Mouse (Mus musculus): ENCODE measurements at regions not wholly inside any gene's neighbourhood (a gene's known extent, or its start where the extent isn't known, plus 50 kb on each side); places are given as distances from the start of the nearest gene placed in this dataset.

DNA sequence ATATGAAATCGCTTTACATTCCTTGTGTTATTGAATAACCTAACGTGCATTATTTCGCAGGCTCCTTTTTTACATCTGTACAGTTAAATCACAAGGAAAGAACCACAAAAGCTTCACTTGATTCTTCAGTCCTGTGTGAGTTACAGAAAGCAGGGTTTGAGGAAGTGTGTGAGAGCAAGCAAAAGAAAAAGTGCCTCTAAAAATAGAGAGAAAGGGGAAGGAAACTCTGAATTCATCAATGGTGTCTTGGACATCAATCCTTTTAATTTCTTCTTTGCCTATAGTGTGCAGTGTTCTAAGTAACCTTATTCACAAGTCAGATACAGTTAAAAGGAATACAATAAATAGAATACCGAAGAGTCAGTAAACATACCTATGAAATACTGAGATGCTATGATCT lies 785.7 kb upstream of the 4930412O13Rik start:
- H3K27me3 ChIP-seq (ENCODE audit: insufficient read depth, low read length): no peaks in the 10 kb centered on the region
- no peaks in the 10 kb centered on the region for H3K9me3 ChIP-seq (ENCODE audit: low read length)
- no peak overlapping the region for H3K27ac ChIP-seq
- H3K4me1 ChIP-seq (ENCODE audit: insufficient read depth, low read length): no peaks in the 10 kb centered on the region
- H3K9ac ChIP-seq (replicated peaks; ENCODE audit: low read length): no peak overlapping the region
- no peaks in the 10 kb centered on the region for H3K36me3 ChIP-seq (ENCODE audit: insufficient read depth, low read length)
- 80% methylated on average over 4 of the region's 4 CpGs for WGBS
- TF ChIP-seq CTCF (IDR thresholded peaks at IDR 0.05; ENCODE audit: low read depth): no peak
- H3K4me2 ChIP-seq (ENCODE audit: low read depth, low read length): no peak overlapping the region
- ATAC-seq (no peak), DNase-seq (ENCODE audit: low spot score) (no peak)
- H3K4me3 ChIP-seq (ENCODE audit: low read length): no peak overlapping the region

- 78% methylated on average over 3 of the region's 3 CpGs for WGBS
- H3K4me1 ChIP-seq (ENCODE audit: insufficient read depth, low read length): no peaks in the 10 kb centered on the region
Measured at GRCm38 (mm10) chr2:9116697-9117096, 764.4 kb upstream of the 4930412O13Rik start.

GRCm38 (mm10) chr2:9117523-9117922 lies 763.5 kb upstream of the 4930412O13Rik start:
- no peak for TF ChIP-seq CTCF (IDR thresholded peaks at IDR 0.05; ENCODE audit: low read depth)
- Histone ChIP-seq H3K9ac (replicated peaks; ENCODE audit: low read length) (no peak overlapping the region), H3K9me3 (ENCODE audit: low read length) (no peaks in the 10 kb centered on the region), H3K4me2 (ENCODE audit: low read depth, low read length) (no peak overlapping the region), H3K27me3 (ENCODE audit: insufficient read depth, low read length) (no peaks in the 10 kb centered on the region), H3K4me1 (ENCODE audit: insufficient read depth, low read length) (no peaks in the 10 kb centered on the region), H3K36me3 (ENCODE audit: insufficient read depth, low read length) (no peaks in the 10 kb centered on the region), H3K4me3 (ENCODE audit: low read length) (no peak overlapping the region), H3K27ac (no peak overlapping the region)
- ATAC-seq: no peak
- no peak for DNase-seq (ENCODE audit: low spot score)
- WGBS: 55% methylated on average over 5 of the region's 5 CpGs

More at GRCm38 (mm10) chr2:9116697-9117096, 764.4 kb upstream of the 4930412O13Rik start:
- Histone ChIP-seq H3K9me3 (ENCODE audit: low read length) (no peaks in the 10 kb centered on the region), H3K4me2 (ENCODE audit: low read depth, low read length) (no peak overlapping the region), H3K36me3 (ENCODE audit: insufficient read depth, low read length) (no peaks in the 10 kb centered on the region), H3K4me3 (ENCODE audit: low read length) (no peak overlapping the region), H3K27ac (no peak overlapping the region), H3K9ac (replicated peaks; ENCODE audit: low read length) (no peak overlapping the region), H3K27me3 (ENCODE audit: insufficient read depth, low read length) (no peaks in the 10 kb centered on the region)
- TF ChIP-seq CTCF (IDR thresholded peaks at IDR 0.05; ENCODE audit: low read depth): no peak
- ATAC-seq (no peak), DNase-seq (ENCODE audit: low spot score) (no peak)

DNA sequence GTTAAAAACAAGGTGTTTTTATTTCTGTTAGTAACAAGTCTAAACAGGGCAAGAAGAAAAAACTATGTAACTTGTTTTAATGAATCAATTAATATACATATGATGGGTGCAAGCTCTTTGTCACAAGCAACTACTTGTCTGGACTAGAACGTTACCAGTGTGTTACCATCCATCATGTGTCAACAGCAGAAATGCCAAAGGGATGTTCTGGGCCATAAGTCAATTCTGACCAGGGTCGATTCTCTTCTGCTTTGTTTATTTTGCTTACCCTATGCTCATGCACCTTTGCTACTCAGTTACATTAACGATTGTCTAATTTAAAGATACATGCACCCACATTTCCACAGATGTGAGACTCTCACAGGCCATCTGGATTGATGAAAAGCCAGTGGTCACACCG lies 744.1 kb upstream of the 4930412O13Rik start:
- TF ChIP-seq CTCF (IDR thresholded peaks at IDR 0.05; ENCODE audit: low read depth): no peak
- no peaks in the 10 kb centered on the region for H3K27me3 ChIP-seq (ENCODE audit: insufficient read depth, low read length)
- no peaks in the 10 kb centered on the region for H3K36me3 ChIP-seq (ENCODE audit: insufficient read depth, low read length)
- H3K9me3 ChIP-seq (ENCODE audit: low read length): no peaks in the 10 kb centered on the region
- no peak overlapping the region for H3K9ac ChIP-seq (replicated peaks; ENCODE audit: low read length)
- H3K4me1 ChIP-seq (ENCODE audit: insufficient read depth, low read length): no peaks in the 10 kb centered on the region
- WGBS: 47% methylated on average over 4 of the region's 4 CpGs
- ATAC-seq: no peak
- DNase-seq (ENCODE audit: low spot score): no peak
- H3K4me3 ChIP-seq (ENCODE audit: low read length): no peak overlapping the region
- no peak overlapping the region for H3K27ac ChIP-seq
- no peak overlapping the region for H3K4me2 ChIP-seq (ENCODE audit: low read depth, low read length)

DNA sequence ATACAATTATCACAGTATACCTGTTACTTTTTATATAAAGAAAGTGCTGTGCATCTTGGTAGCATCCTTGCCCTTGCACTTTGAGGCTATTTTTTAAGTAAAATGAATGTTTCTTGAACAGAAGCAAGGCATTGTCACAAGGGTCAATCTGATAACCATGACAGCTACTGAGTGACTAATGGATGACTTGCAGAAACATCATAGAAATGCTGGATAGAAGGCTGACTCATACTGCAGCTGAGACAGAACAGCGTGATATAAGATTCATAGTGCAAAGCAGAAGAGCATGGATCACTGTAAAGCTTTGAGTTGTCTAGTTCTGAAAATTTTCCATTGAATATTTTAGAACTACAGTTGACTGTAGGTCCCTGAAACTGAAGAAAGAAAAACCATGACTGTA lies 739.6 kb upstream of the 4930412O13Rik start:
- no peak overlapping the region for H3K9ac ChIP-seq (replicated peaks; ENCODE audit: low read length)
- WGBS: 81% methylated on average over 1 of the region's 1 CpGs
- no peaks in the 10 kb centered on the region for H3K27me3 ChIP-seq (ENCODE audit: insufficient read depth, low read length)
- DNase-seq (ENCODE audit: low spot score): no peak
- no peak for TF ChIP-seq CTCF (IDR thresholded peaks at IDR 0.05; ENCODE audit: low read depth)
- no peaks in the 10 kb centered on the region for H3K9me3 ChIP-seq (ENCODE audit: low read length)
- no peak overlapping the region for H3K27ac ChIP-seq
- no peaks in the 10 kb centered on the region for H3K36me3 ChIP-seq (ENCODE audit: insufficient read depth, low read length)
- no peak overlapping the region for H3K4me2 ChIP-seq (ENCODE audit: low read depth, low read length)
- no peak overlapping the region for H3K4me3 ChIP-seq (ENCODE audit: low read length)
- no peak for ATAC-seq
- H3K4me1 ChIP-seq (ENCODE audit: insufficient read depth, low read length): no peaks in the 10 kb centered on the region

DNA sequence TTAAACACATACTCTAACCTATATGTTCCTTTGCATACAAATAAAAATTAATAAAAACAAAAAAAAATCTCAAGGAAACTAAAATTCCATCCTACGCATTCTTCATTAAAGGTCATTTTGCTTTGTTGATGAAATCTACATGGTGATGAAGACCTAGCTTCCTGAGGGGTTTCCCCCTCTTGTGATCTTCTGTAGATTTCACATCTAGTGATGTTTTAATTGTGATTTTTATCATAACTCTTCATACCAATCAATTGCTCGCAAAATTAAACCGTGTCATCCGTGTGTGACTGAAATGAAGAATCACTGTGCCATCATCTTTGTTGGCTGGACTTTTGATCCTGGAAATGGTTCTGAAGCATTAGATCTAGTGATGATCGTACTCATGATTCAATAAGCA lies 725.4 kb upstream of the 4930412O13Rik start:
- H3K4me3 ChIP-seq (ENCODE audit: low read length): no peak overlapping the region
- no peak for TF ChIP-seq CTCF (IDR thresholded peaks at IDR 0.05; ENCODE audit: low read depth)
- no peaks in the 10 kb centered on the region for H3K9me3 ChIP-seq (ENCODE audit: low read length)
- ATAC-seq: no peak
- no peak overlapping the region for H3K4me2 ChIP-seq (ENCODE audit: low read depth, low read length)
- WGBS: 94% methylated on average over 5 of the region's 5 CpGs
- no peak for DNase-seq (ENCODE audit: low spot score)
- no peaks in the 10 kb centered on the region for H3K4me1 ChIP-seq (ENCODE audit: insufficient read depth, low read length)
- H3K27ac ChIP-seq: no peak overlapping the region
- no peak overlapping the region for H3K9ac ChIP-seq (replicated peaks; ENCODE audit: low read length)
- H3K27me3 ChIP-seq (ENCODE audit: insufficient read depth, low read length): no peaks in the 10 kb centered on the region
- H3K36me3 ChIP-seq (ENCODE audit: insufficient read depth, low read length): no peaks in the 10 kb centered on the region

DNA sequence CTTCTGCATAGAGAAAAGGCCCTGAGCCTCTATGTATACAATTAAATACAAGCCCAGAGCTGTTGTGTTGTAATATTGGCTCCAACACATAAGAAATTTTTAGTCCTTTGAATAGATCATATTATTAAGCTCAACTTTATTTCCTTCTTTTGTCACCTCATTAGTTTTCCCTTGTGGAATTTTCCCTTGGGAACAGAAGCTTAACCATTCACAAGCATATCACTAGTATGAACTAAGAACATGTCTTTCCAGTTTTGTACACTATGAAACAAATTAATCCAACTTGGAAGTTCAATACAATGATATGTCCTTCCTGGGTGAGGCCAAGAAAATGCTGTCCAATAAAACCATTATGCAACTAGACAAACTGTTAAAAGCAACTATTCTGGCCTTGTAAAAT lies 720.9 kb upstream of the 4930412O13Rik start:
- Histone ChIP-seq H3K27ac (no peak overlapping the region), H3K4me3 (ENCODE audit: low read length) (no peak overlapping the region), H3K4me2 (ENCODE audit: low read depth, low read length) (no peak overlapping the region), H3K4me1 (ENCODE audit: insufficient read depth, low read length) (no peaks in the 10 kb centered on the region), H3K36me3 (ENCODE audit: insufficient read depth, low read length) (no peaks in the 10 kb centered on the region), H3K27me3 (ENCODE audit: insufficient read depth, low read length) (no peaks in the 10 kb centered on the region), H3K9me3 (ENCODE audit: low read length) (no peaks in the 10 kb centered on the region), H3K9ac (replicated peaks; ENCODE audit: low read length) (no peak overlapping the region)
- no peak for ATAC-seq
- DNase-seq (ENCODE audit: low spot score): no peak
- no peak for TF ChIP-seq CTCF (IDR thresholded peaks at IDR 0.05; ENCODE audit: low read depth)

Data from hindbrain, postnatal 0 days (tissue).